Mouse (Mus musculus) midbrain, embryonic 16.5 days (tissue): ENCODE measurements around the gene Gm37240. TPM values are rescaled to one million over a fixed set of nuclear protein-coding genes. Genes with fewer than 3 reads are reported as not detected.

Experiments
- ATAC-seq: fragments of 200-750 bp; cut with Nextera tagmentation; 2 replicates; pipeline ENCODE4 v1.8.0; 2017; ENCODE audit warnings: moderate TSS enrichment
- H3K27ac ChIP-seq: fragments of 300-500 bp; sonication (generic); 2 replicates; pipeline ENCODE4 v1.5.1; 2014; ENCODE audit warnings: mild to moderate bottlenecking, low read length, mixed read lengths
- H3K27me3 ChIP-seq: fragments of 300-500 bp; sonication (generic); 2 replicates; pipeline ENCODE4 v1.6.1; 2014; ENCODE audit warnings: low read depth, low read length, mixed read lengths; ENCODE audit not compliant: control insufficient read depth, insufficient read depth
- H3K36me3 ChIP-seq: fragments of 300-500 bp; sonication (generic); 2 replicates; pipeline ENCODE4 v1.6.1; 2014; ENCODE audit warnings: mild to moderate bottlenecking, low read length, moderate library complexity, mixed read lengths; ENCODE audit not compliant: control insufficient read depth, insufficient read depth
- H3K4me1 ChIP-seq: fragments of 300-500 bp; sonication (generic); 2 replicates; pipeline ENCODE4 v1.6.1; 2014; ENCODE audit warnings: mild to moderate bottlenecking, low read length, mixed read lengths; ENCODE audit not compliant: control insufficient read depth, insufficient read depth
- H3K4me2 ChIP-seq: fragments of 300-500 bp; sonication (generic); 2 replicates; pipeline ENCODE4 v1.6.1; 2014; ENCODE audit warnings: mild to moderate bottlenecking, low read length, mixed read lengths
- H3K4me3 ChIP-seq: fragments of 300-500 bp; sonication (generic); 2 replicates; pipeline ENCODE4 v1.5.1; 2014; ENCODE audit warnings: low read depth, mild to moderate bottlenecking, low read length, moderate library complexity, mixed read lengths
- H3K9ac ChIP-seq: fragments of 300-500 bp; sonication (generic); 2 replicates; pipeline ENCODE4 v1.6.1; 2014; ENCODE audit warnings: low read depth, low read length, mixed read lengths
- H3K9me3 ChIP-seq: fragments of 300-500 bp; sonication (generic); replicated peaks from 2 replicates; pipeline ENCODE4 v1.6.1; 2014; ENCODE audit warnings: mild to moderate bottlenecking, low read length, mixed read lengths; ENCODE audit not compliant: control insufficient read depth, poor library complexity, severe bottlenecking
- WGBS: fragments of 180-500 bp; shearing (Covaris S2); extraction: QIAGEN DNeasy Blood & Tissue Kit; methylation state at CpG from one replicate; pipeline ENCODE4 v1.1.7; 2014; 5-methylcytosine and 5-hydroxymethylcytosine counted together
- polyA plus RNA-seq: library from polyadenylated mRNA; unstranded; fragments of >200 nt; fragmentation: Nextera tagmentation; extraction: Ambion mirVana; gene quantifications from 2 replicates; pipeline ENCODE4 v1.2.1, GENCODE M21; 2015

The Gm37240 gene
- polyA plus RNA-seq, 1 experiment from 2014 or later: 0.26 TPM

GRCm38 (mm10) chr3:84594894-84595676 lies 1292.2 kb downstream of the Gm37240 start:
- ATAC-seq: no peak
- no peak overlapping the region for H3K27ac ChIP-seq
- peak overlapping the region; percentile 22 for H3K4me3 ChIP-seq
- H3K27me3 ChIP-seq: peaks cover 6% of the 10 kb centered on the region
- no peak overlapping the region for H3K9ac ChIP-seq
- no peaks in the 10 kb centered on the region for H3K9me3 ChIP-seq
- WGBS: 7% methylated on average over 23 of the region's 23 CpGs
- H3K36me3 ChIP-seq: no peaks in the 10 kb centered on the region
- H3K4me1 ChIP-seq: peaks cover 7% of the 10 kb centered on the region
- H3K4me2 ChIP-seq: peak overlapping the region; percentile 39

GRCm38 (mm10) chr3:84593274-84593673 lies 1294.0 kb downstream of the Gm37240 start, which contains the start of gene Tigd4:
TSS of gene Tigd4 (plus strand) at chr3:84593574.
- Histone ChIP-seq H3K27me3 (peaks cover 6% of the 10 kb centered on the region), H3K4me2 (no peak within 1 kb of the TSS), H3K36me3 (no peaks in the 10 kb centered on the region), H3K27ac (no peak within 1 kb of the TSS), H3K4me1 (peaks cover 7% of the 10 kb centered on the region), H3K9me3 (no peaks in the 10 kb centered on the region), H3K4me3 (no peak within 1 kb of the TSS), H3K9ac (no peak within 1 kb of the TSS)
- no peak for ATAC-seq
- 89% methylated on average over 2 of the region's 2 CpGs for WGBS

- 64% methylated on average over 5 of the region's 5 CpGs for WGBS
- no peak for ATAC-seq
Observed at GRCm38 (mm10) chr3:84586736-84587135, 1300.6 kb downstream of the Gm37240 start.

GRCm38 (mm10) chr3:84582913-84583276 lies 1304.4 kb downstream of the Gm37240 start:
- Histone ChIP-seq H3K27me3 (no peaks in the 10 kb centered on the region), H3K36me3 (no peaks in the 10 kb centered on the region), H3K9me3 (no peaks in the 10 kb centered on the region), H3K4me3 (peak overlapping the region; percentile 70), H3K27ac (peak overlapping the region; percentile 89), H3K4me1 (peaks cover 23% of the 10 kb centered on the region), H3K9ac (peak overlapping the region; percentile 86), H3K4me2 (peak overlapping the region; percentile 93)
- WGBS: under 1% methylated on average over 27 of the region's 27 CpGs
- ATAC-seq: peak; percentile 77

More at GRCm38 (mm10) chr3:84586736-84587135, 1300.6 kb downstream of the Gm37240 start:
- Histone ChIP-seq H3K36me3 (no peaks in the 10 kb centered on the region), H3K4me1 (peaks cover 10% of the 10 kb centered on the region), H3K27me3 (no peaks in the 10 kb centered on the region), H3K9ac (no peak overlapping the region), H3K9me3 (no peaks in the 10 kb centered on the region), H3K4me2 (no peak overlapping the region), H3K4me3 (no peak overlapping the region), H3K27ac (no peak overlapping the region)

GRCm38 (mm10) chr3:84582023-84582912 lies 1305.0 kb downstream of the Gm37240 start, which contains the start of gene Arfip1:
TSS of gene Arfip1 (minus strand) at chr3:84582625.
- H3K9me3 ChIP-seq: no peaks in the 10 kb centered on the region
- peak within 1 kb of the TSS; percentile 89 for H3K27ac ChIP-seq
- peak; percentile 99 for ATAC-seq
- H3K36me3 ChIP-seq: no peaks in the 10 kb centered on the region
- peak within 1 kb of the TSS; percentile 93 for H3K4me2 ChIP-seq
- H3K4me3 ChIP-seq: peak within 1 kb of the TSS; percentile 70
- H3K9ac ChIP-seq: peak within 1 kb of the TSS; percentile 86
- peaks cover 23% of the 10 kb centered on the region for H3K4me1 ChIP-seq
- 0% methylated on average over 60 of the region's 70 CpGs for WGBS
- no peaks in the 10 kb centered on the region for H3K27me3 ChIP-seq

- no peaks in the 10 kb centered on the region for H3K36me3 ChIP-seq
- H3K9ac ChIP-seq: peak overlapping the region; percentile 86
- H3K9me3 ChIP-seq: no peaks in the 10 kb centered on the region
- 3% methylated on average over 4 of the region's 4 CpGs for WGBS
- peaks cover 23% of the 10 kb centered on the region for H3K4me1 ChIP-seq
- peak overlapping the region; percentile 93 for H3K4me2 ChIP-seq
- peak overlapping the region; percentile 89 for H3K27ac ChIP-seq
- H3K27me3 ChIP-seq: no peaks in the 10 kb centered on the region
- no peak for ATAC-seq
- H3K4me3 ChIP-seq: peak overlapping the region; percentile 70
Observed at GRCm38 (mm10) chr3:84581696-84582022, 1305.7 kb downstream of the Gm37240 start.

GRCm38 (mm10) chr3:84580716-84581115 lies 1306.6 kb downstream of the Gm37240 start:
- Histone ChIP-seq H3K4me2 (peak overlapping the region; percentile 93), H3K9ac (no peak overlapping the region), H3K27me3 (no peaks in the 10 kb centered on the region), H3K4me1 (peaks cover 23% of the 10 kb centered on the region), H3K9me3 (no peaks in the 10 kb centered on the region), H3K4me3 (no peak overlapping the region), H3K36me3 (no peaks in the 10 kb centered on the region), H3K27ac (no peak overlapping the region)
- ATAC-seq: no peak
- 69% methylated on average over 4 of the region's 4 CpGs for WGBS

- WGBS: 89% methylated on average over 3 of the region's 3 CpGs
- no peak overlapping the region for H3K9ac ChIP-seq
- H3K9me3 ChIP-seq: no peaks in the 10 kb centered on the region
- no peak overlapping the region for H3K4me3 ChIP-seq
- H3K36me3 ChIP-seq: no peaks in the 10 kb centered on the region
- no peak for ATAC-seq
- no peaks in the 10 kb centered on the region for H3K4me1 ChIP-seq
- no peak overlapping the region for H3K27ac ChIP-seq
- no peak overlapping the region for H3K4me2 ChIP-seq
- H3K27me3 ChIP-seq: no peaks in the 10 kb centered on the region
Observed at GRCm38 (mm10) chr3:84570501-84570900, 1316.8 kb downstream of the Gm37240 start.

GRCm38 (mm10) chr3:84569587-84569986 lies 1317.7 kb downstream of the Gm37240 start:
- WGBS: 86% methylated on average over 6 of the region's 6 CpGs
- no peaks in the 10 kb centered on the region for H3K4me1 ChIP-seq
- no peak overlapping the region for H3K27ac ChIP-seq
- ATAC-seq: no peak
- H3K36me3 ChIP-seq: no peaks in the 10 kb centered on the region
- no peaks in the 10 kb centered on the region for H3K9me3 ChIP-seq
- H3K4me2 ChIP-seq: no peak overlapping the region
- no peaks in the 10 kb centered on the region for H3K27me3 ChIP-seq
- no peak overlapping the region for H3K4me3 ChIP-seq
- H3K9ac ChIP-seq: no peak overlapping the region
